Mouse (Mus musculus): Measurements from ENCODE around the gene Cdh16. TPM values are rescaled to one million over a fixed set of nuclear protein-coding genes. Genes with fewer than 3 reads are reported as not detected.

The Cdh16 gene
- not detected for total RNA-seq (2023)

GRCm38 (mm10) chr8:104624161-104624560 is at the start of gene Cdh16:
Gene Cdh16, minus strand, starts transcription at chr8:104624396.

GRCm38 (mm10) chr8:104641426-104642323 is 17.5 kb upstream of the Cdh16 start, which contains the start of gene Ciao2b:
Gene Ciao2b, minus strand, starts transcription at chr8:104641965.

GRCm38 (mm10) chr8:104630981-104631663 is 6.9 kb upstream of the Cdh16 start, which contains the start of gene Rrad:
Gene Rrad, minus strand, starts transcription at chr8:104631327.

GRCm38 (mm10) chr8:104591133-104591834 is 32.9 kb downstream of the Cdh16 start, which contains the start of gene Pdp2:
Gene Pdp2, plus strand, starts transcription at chr8:104591451.

Other genes with a start within 250 kb of the Cdh16 start
- gene Cmtm4, start 228.6 kb downstream of the Cdh16 start, total RNA-seq (2023): 2.8 TPM
- 77.2 TPM for gene Dync1li2, start 181.3 kb downstream of the Cdh16 start, total RNA-seq (2023)
- gene Terb1, start 114.5 kb downstream of the Cdh16 start, total RNA-seq (2023): 0.21 TPM
- 44.5 TPM for gene Nae1, start 89.8 kb downstream of the Cdh16 start, total RNA-seq (2023)
- 1.5 TPM for gene Car7, start 89.7 kb downstream of the Cdh16 start, total RNA-seq (2023)
- gene Pdp2, start 32.9 kb downstream of the Cdh16 start, total RNA-seq (2023): 10.8 TPM
- 36.6 TPM for gene Rrad, start 6.9 kb upstream of the Cdh16 start, total RNA-seq (2023)
- 27.4 TPM for gene Ciao2b, start 17.6 kb upstream of the Cdh16 start, total RNA-seq (2023)
- gene Ces2a, start 109.6 kb upstream of the Cdh16 start, total RNA-seq (2023): not detected
- not detected for gene Ces2b, start 207.2 kb upstream of the Cdh16 start, total RNA-seq (2023)
- gene Ces2c, start 222.7 kb upstream of the Cdh16 start, total RNA-seq (2023): 0.38 TPM

Measured in CD4-positive naive resting alpha-beta T cell, adult 57 days (primary cell).